Mouse (Mus musculus) heart, adult 2 months (tissue): ENCODE data around the gene Cel.

Source experiments
- CTCF ChIP-seq: fragments of 200-600 bp; IDR thresholded peaks from 2 replicates; pipeline ENCODE4 v1.8.1; 2022; ENCODE audit warnings: antibody characterized with exemption, mild to moderate bottlenecking, moderate library complexity
- EP300 ChIP-seq: fragments of 200-500 bp; IDR thresholded peaks from 2 replicates; pipeline ENCODE4 v1.6.1; 2011; ENCODE audit warnings: low read depth, low read length, control low read depth; ENCODE audit not compliant: insufficient read depth
- POLR2A ChIP-seq: fragments of 200-500 bp; IDR thresholded peaks from 2 replicates; pipeline ENCODE4 v1.6.1; 2011; ENCODE audit warnings: mild to moderate bottlenecking, low read depth, low read length, control low read depth; ENCODE audit not compliant: insufficient read depth

DNA sequence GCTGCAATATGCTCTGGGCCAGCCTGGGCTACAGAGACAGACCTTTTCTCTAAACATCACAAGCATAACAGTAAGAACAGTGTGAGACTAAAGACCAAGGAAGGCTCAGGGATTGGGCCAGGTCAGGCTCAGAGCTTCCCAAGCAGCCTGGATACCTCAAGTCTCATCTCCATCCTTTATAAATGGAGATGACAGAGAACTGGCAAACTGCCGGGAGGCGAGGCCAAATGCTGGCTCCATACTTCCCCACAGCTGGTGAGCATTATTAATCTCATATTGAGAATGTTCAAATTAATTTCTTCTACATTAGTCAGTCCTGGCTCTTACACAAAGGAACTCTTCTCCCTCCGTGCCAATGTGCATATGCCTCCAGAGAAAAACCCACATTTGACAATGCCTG, 13.6 kb upstream of the Cel start:
- TF ChIP-seq EP300 (no peak), CTCF (no peak), POLR2A (no peak)
